Mouse (Mus musculus) layer of hippocampus, adult 8-10 months (tissue): ENCODE results near the gene Arrb1. TPM values are rescaled to one million over a fixed set of nuclear protein-coding genes. Genes with fewer than 3 reads are reported as not detected.
"Not testable (repeated sequence)": the region's sequence is repeated elsewhere in the genome, so short reads cannot be mapped to it uniquely, and the experiment has no call there.

Source experiments
- DNase-seq, 2 experiments: peaks; one replicate each; pipeline ENCODE4 v3.0.0; 2022; ENCODE audit warnings: low spot score in 2 of 2
- total RNA-seq, 4 experiments: library from RNA; stranded (reverse); gene quantifications; 2 replicates each; pipeline ENCODE4 v1.2.4; 2022

The Arrb1 gene
- total RNA-seq, result 100 to 1,000 TPM; 138 to 175 (median 160) TPM

- peak; percentile 55 to 72 for DNase-seq
Measured at GRCm38 (mm10) chr7:99534901-99535735, at the start of gene Arrb1. Gene Arrb1 (plus strand): TSS chr7:99535466.

GRCm38 (mm10) chr7:99489708-99490107 is 45.6 kb upstream of the Arrb1 start:
- DNase-seq, result no peak

GRCm38 (mm10) chr7:99499128-99499527 is 36.1 kb upstream of the Arrb1 start:
- DNase-seq, result no peak

GRCm38 (mm10) chr7:99500201-99500600 is 35.1 kb upstream of the Arrb1 start:
- peak; percentile 52 to 86 for DNase-seq

- DNase-seq, result no peak
Measured at GRCm38 (mm10) chr7:99500655-99501054, 34.6 kb upstream of the Arrb1 start.

- no peak for DNase-seq
Measured at GRCm38 (mm10) chr7:99501148-99501547, 34.1 kb upstream of the Arrb1 start.

- no peak for DNase-seq
Measured at GRCm38 (mm10) chr7:99504556-99504955, 30.7 kb upstream of the Arrb1 start.

- DNase-seq, result not testable (repeated sequence)
Measured at GRCm38 (mm10) chr7:99508187-99508586, 27.1 kb upstream of the Arrb1 start.

GRCm38 (mm10) chr7:99510087-99510501 is 25.2 kb upstream of the Arrb1 start:
- peak; percentile 63 to 72 for DNase-seq

GRCm38 (mm10) chr7:99516092-99516813 is 19.0 kb upstream of the Arrb1 start:
- no peak for DNase-seq

- no peak for DNase-seq
Measured at GRCm38 (mm10) chr7:99516814-99517157, 18.5 kb upstream of the Arrb1 start.

GRCm38 (mm10) chr7:99518954-99519644 is 16.2 kb upstream of the Arrb1 start:
- no peak for DNase-seq

GRCm38 (mm10) chr7:99523121-99523520 is 12.1 kb upstream of the Arrb1 start:
- DNase-seq, result no peak

GRCm38 (mm10) chr7:99523837-99524236 is 11.4 kb upstream of the Arrb1 start:
- no peak for DNase-seq

- DNase-seq, result no peak
Measured at GRCm38 (mm10) chr7:99528547-99528946, 6.7 kb upstream of the Arrb1 start.

GRCm38 (mm10) chr7:99529410-99529809 is 5.9 kb upstream of the Arrb1 start:
- no peak for DNase-seq

- no peak for DNase-seq
Measured at GRCm38 (mm10) chr7:99531408-99531970, 3.8 kb upstream of the Arrb1 start.

- DNase-seq, result no peak
Measured at GRCm38 (mm10) chr7:99532526-99532925, 2.7 kb upstream of the Arrb1 start.

- DNase-seq, result no peak
Measured at GRCm38 (mm10) chr7:99533600-99533999, 1.7 kb upstream of the Arrb1 start.

- DNase-seq, result no peak
Measured at GRCm38 (mm10) chr7:99534501-99534900, 765 bp upstream of the Arrb1 start.

GRCm38 (mm10) chr7:99535741-99536501 is 655 bp downstream of the Arrb1 start:
- peak; percentile 56 to 57 for DNase-seq
